Mouse (Mus musculus): ENCODE measurements around the gene Traf3ip2. TPM values are rescaled to one million over a fixed set of nuclear protein-coding genes. Genes with fewer than 3 reads are reported as not detected.

Traf3ip2 gene
- polyA plus RNA-seq (2015; fragmentation: Nextera tagmentation; extraction: Ambion mirVana): 8.6 TPM in 2 replicates

DNA sequence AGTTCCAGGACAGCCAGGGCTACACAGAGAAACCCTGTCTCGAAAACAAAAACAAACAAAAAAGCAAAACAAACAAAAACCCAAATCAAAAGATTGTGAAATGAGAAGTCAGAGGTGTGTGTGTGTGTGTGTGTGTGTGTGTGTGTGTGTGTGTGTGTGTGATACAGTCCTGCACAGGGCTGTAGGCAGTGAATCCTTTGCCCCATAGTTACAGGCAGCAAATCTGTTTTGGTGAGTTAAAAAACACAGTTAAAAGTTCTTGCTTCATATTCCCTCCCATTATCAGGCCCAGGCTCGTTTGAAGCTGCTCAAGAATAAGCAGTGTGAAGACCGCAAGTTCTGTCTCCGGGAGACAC lies at the start of gene Traf3ip2:
Gene Traf3ip2, plus strand, starts transcription at position 302 of the 356 bp plus-strand sequence.
- H3K9me3 ChIP-seq: no peaks in the 10 kb centered on the region
- peak within 1 kb of the TSS; percentile 58 for H3K27ac ChIP-seq
- H3K9ac ChIP-seq: peak within 1 kb of the TSS; percentile 24
- ATAC-seq (ENCODE audit: low FRiP score): no peak
- no peak within 1 kb of the TSS for H3K4me3 ChIP-seq
- H3K27me3 ChIP-seq: no peaks in the 10 kb centered on the region
- peaks cover 23% of the 10 kb centered on the region for H3K4me1 ChIP-seq (replicated peaks)
- 55% methylated on average over 4 of the region's 4 CpGs for WGBS
- H3K4me2 ChIP-seq: peak within 1 kb of the TSS; percentile 31
- H3K36me3 ChIP-seq: no peaks in the 10 kb centered on the region

DNA sequence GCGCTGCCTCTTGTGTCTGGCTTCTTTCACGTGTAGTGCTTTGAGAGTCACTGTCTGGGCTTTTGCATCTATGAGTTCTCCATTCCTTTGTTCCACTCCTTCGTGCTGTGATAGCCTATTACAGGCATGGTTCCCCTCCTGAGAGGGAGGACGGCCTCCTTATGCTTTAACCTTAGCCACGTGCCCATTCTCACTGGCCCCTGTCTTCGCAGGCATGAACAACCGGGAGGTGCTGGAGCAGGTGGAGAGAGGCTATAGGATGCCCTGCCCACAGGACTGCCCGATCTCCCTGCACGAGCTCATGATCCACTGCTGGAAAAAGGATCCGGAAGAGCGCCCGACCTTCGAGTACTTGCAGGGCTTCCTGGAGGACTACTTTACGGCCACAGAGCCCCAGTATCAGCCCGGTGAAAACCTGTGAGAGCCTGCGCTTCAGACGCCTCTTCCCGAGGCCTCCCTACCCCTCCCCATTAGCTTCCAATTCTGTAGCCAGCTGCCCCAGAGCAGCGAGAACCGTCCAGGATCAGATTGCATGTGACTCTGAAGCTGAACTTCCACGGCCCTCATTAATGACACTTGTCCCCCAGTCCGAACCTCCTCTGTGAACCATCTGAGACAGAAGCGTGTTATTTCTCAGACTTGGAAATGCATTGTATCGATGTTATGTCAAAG lies 49.0 kb upstream of the Traf3ip2 start:
- peaks cover 43% of the 10 kb centered on the region for H3K4me1 ChIP-seq (replicated peaks)
- H3K27me3 ChIP-seq: no peaks in the 10 kb centered on the region
- ATAC-seq (ENCODE audit: low FRiP score): 0 out of 2 replicates have a peak, but pooled peaks have one; percentile 25
- no peaks in the 10 kb centered on the region for H3K9me3 ChIP-seq
- H3K36me3 ChIP-seq: peaks cover 26% of the 10 kb centered on the region
- 43% methylated on average over 24 of the region's 24 CpGs for WGBS
- H3K9ac ChIP-seq: peak overlapping the region; percentile 53
- H3K4me2 ChIP-seq: no peak overlapping the region
- H3K4me3 ChIP-seq: no peak overlapping the region
- H3K27ac ChIP-seq: peak overlapping the region; percentile 80

DNA sequence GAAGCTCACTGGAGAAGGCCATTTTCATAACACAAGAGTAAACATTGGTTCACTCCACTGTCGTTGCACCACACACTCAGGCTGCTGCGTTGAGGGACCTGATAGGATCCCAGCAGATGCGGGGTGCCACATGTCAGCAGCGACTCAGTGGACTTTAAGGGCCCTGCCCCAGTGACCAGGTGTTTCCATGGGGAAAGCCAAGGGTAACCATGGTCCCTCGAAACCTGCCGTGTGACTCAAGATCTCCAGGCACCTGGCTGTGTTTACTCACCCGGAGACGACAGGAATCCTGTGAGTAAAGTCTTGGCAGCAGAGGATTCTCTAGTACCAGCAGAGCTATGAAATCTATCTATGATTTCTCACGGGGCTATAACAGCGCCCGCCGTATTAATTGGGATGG lies 45.8 kb upstream of the Traf3ip2 start:
- Histone ChIP-seq H3K27ac (peak overlapping the region; percentile 65; the same call in 1 of the 2 replicates), H3K4me2 (no peak overlapping the region), H3K4me3 (no peak overlapping the region), H3K36me3 (peaks cover 20% of the 10 kb centered on the region), H3K9ac (no peak overlapping the region), H3K9me3 (no peaks in the 10 kb centered on the region), H3K27me3 (no peaks in the 10 kb centered on the region), H3K4me1 (replicated peaks) (peaks cover 42% of the 10 kb centered on the region)
- WGBS: 81% methylated on average over 12 of the region's 12 CpGs
- no peak for ATAC-seq (ENCODE audit: low FRiP score)

DNA sequence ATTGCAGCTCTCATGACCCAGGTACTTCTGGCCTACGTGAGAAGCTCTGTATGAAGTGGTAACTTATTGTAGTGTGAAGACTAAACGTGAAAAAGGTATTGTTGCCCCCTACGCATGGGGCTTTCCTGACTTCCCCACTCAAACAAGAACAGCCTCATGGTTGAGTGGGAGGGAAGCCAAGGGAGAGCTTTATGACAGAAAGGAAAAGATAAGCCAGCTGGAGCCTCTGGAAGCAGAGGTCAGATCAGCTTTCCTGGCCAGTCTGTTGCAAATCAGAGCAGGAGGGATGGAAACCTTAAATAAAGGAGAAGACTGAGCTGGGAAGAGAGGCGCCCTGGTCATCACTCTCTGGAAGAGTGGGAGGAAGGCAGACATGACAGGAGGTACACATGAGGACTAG lies 43.7 kb upstream of the Traf3ip2 start:
- no peaks in the 10 kb centered on the region for H3K9me3 ChIP-seq
- no peak overlapping the region for H3K4me3 ChIP-seq
- H3K27me3 ChIP-seq: no peaks in the 10 kb centered on the region
- peaks cover 40% of the 10 kb centered on the region for H3K4me1 ChIP-seq (replicated peaks)
- H3K27ac ChIP-seq: peak overlapping the region; percentile 56; the same call in 1 of the 2 replicates
- 83% methylated on average over 4 of the region's 4 CpGs for WGBS
- no peak overlapping the region for H3K4me2 ChIP-seq
- H3K36me3 ChIP-seq: peaks cover 20% of the 10 kb centered on the region; the same call in 1 of the 2 replicates
- no peak for ATAC-seq (ENCODE audit: low FRiP score)
- H3K9ac ChIP-seq: no peak overlapping the region

DNA sequence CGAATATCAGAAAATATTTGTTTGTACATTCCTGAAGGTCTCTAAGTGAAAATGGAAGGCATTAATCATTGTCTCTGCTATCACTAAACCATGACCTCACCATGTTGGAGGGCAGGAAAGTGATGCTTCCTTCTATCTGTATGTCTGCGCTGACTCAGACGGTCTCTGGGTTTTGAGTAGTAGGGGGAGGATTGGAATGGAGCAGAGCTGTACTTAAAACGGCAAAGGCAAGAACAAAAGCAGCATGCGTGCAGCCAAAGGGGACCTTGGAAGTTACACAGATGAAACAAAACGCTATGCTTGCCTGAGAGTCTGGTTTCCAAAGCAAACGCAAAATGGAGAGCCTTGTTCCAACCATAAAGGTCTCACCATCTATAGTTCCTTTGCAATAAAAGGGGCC lies 41.7 kb upstream of the Traf3ip2 start:
- Histone ChIP-seq H3K36me3 (peaks cover 10% of the 10 kb centered on the region; the same call in 1 of the 2 replicates), H3K27ac (peak overlapping the region; percentile 90), H3K4me2 (no peak overlapping the region), H3K9ac (peak overlapping the region; percentile 51; the same call in 1 of the 2 replicates), H3K27me3 (no peaks in the 10 kb centered on the region), H3K4me1 (replicated peaks) (peaks cover 40% of the 10 kb centered on the region), H3K4me3 (no peak overlapping the region), H3K9me3 (no peaks in the 10 kb centered on the region)
- 0 out of 2 replicates have a peak, but pooled peaks have one; percentile 36 for ATAC-seq (ENCODE audit: low FRiP score)
- 37% methylated on average over 7 of the region's 7 CpGs for WGBS

DNA sequence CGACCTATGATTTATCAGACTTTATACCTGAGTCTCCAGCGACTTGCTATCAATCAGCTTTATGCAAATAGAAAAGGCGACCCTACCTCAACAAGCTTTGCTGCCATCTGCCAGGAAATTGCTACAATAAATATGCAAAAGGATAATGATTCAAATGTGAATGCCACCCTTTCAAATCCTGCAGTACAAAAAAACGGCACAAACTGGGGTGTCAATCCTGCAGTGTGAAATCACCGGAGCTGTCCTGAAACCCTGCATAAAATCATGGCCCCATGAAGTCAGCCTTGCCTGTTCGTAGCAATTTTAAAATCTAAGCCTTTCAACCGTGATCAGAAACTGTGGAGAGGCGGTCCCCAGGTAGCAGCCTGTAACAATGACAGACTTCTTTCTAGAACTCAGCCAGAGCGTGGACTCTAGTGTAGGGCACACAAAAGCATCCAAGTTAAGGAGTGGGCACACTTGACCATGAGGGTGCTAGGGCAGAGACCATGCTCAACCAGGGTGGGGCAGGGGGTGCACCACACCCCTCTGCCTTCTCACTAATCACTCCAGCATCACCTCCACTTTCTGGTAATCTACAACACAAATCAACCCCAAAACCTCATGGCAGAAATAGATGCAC lies 40.6 kb upstream of the Traf3ip2 start:
- 28% methylated on average over 9 of the region's 9 CpGs for WGBS

DNA sequence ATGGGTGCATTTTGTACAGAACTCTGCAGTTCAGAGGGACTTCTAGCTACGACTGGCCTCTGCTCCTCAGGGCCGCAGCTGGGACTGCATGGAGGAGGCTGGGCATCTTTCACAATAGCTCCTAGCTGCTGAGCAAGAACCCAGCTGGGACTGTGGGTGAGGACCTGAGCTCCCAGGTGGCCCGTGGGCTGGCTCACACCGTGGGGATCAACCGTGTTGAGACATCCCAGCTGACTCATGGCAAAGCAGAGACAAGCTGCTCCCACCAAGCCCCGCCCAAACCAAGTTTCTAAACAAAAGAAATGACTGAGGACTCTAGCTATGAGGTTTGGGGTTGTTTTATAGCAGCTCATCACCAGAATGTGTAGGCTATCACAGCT lies 40.1 kb upstream of the Traf3ip2 start:
- 0 out of 2 replicates have a peak, but pooled peaks have one; percentile 8 for ATAC-seq (ENCODE audit: low FRiP score)
- Histone ChIP-seq H3K4me3 (no peak overlapping the region), H3K4me1 (replicated peaks) (peaks cover 40% of the 10 kb centered on the region), H3K27me3 (no peaks in the 10 kb centered on the region), H3K36me3 (peaks cover 3% of the 10 kb centered on the region; the same call in 1 of the 2 replicates), H3K9ac (peak overlapping the region; percentile 51), H3K27ac (peak overlapping the region; percentile 90), H3K4me2 (no peak overlapping the region), H3K9me3 (no peaks in the 10 kb centered on the region)
- WGBS: 34% methylated on average over 6 of the region's 6 CpGs

More for the DNA sequence above, 40.6 kb upstream of the Traf3ip2 start:
- H3K36me3 ChIP-seq: peaks cover 3% of the 10 kb centered on the region; the same call in 1 of the 2 replicates
- H3K9ac ChIP-seq: peak overlapping the region; percentile 51
- peak overlapping the region; percentile 90 for H3K27ac ChIP-seq
- no peak overlapping the region for H3K4me2 ChIP-seq
- 0 out of 2 replicates have a peak, but pooled peaks have one; percentile 15 for ATAC-seq (ENCODE audit: low FRiP score)
- H3K4me1 ChIP-seq (replicated peaks): peaks cover 40% of the 10 kb centered on the region
- no peak overlapping the region for H3K4me3 ChIP-seq
- no peaks in the 10 kb centered on the region for H3K27me3 ChIP-seq
- H3K9me3 ChIP-seq: no peaks in the 10 kb centered on the region

DNA sequence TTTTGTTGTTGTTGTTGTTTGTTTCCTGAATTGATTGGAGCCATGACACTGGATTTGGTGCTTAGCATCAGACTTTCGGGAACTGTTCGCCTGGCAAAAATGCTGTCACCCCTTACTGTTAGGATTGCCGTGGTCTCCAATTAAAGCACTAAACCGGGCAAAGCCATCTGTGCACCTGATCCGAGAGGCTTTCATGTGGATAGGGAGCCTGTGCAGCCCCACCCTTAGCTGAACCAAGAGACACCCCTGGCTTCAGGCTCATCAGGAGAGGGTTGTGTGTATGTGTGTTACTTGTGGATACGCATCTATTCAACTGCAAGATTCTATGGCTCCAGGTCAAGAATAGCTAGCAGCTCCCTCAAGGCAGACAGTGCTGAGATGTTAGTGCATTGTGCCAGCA lies 36.3 kb upstream of the Traf3ip2 start:
- no peaks in the 10 kb centered on the region for H3K36me3 ChIP-seq
- no peak overlapping the region for H3K4me2 ChIP-seq
- H3K9me3 ChIP-seq: no peaks in the 10 kb centered on the region
- no peak overlapping the region for H3K9ac ChIP-seq
- peaks cover 33% of the 10 kb centered on the region for H3K4me1 ChIP-seq (replicated peaks)
- ATAC-seq (ENCODE audit: low FRiP score): no peak
- H3K27me3 ChIP-seq: no peaks in the 10 kb centered on the region
- no peak overlapping the region for H3K27ac ChIP-seq
- 86% methylated on average over 6 of the region's 6 CpGs for WGBS
- H3K4me3 ChIP-seq: no peak overlapping the region

DNA sequence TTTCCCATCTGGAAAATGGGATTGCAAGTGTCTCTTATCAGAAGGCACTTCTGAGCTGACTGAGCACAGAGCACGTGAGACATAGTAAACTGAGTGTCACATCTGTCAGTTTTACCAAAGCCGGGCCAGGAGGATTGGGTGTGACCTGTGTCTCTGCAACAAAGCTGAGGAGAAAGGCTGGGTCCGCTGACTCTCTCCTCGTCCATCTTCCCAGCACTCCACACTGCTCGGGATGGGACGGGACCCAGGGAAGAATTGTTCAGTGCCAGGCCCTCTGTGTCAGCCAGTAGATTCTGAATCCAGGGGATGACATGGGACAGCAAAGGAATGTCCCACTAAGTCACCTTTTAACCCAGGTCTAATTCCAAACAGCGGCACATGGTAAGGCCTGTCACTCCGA lies 32.3 kb upstream of the Traf3ip2 start:
- Histone ChIP-seq H3K9ac (no peak overlapping the region), H3K27ac (no peak overlapping the region), H3K4me1 (replicated peaks) (peaks cover 13% of the 10 kb centered on the region), H3K4me2 (no peak overlapping the region), H3K9me3 (no peaks in the 10 kb centered on the region), H3K27me3 (no peaks in the 10 kb centered on the region), H3K36me3 (no peaks in the 10 kb centered on the region), H3K4me3 (no peak overlapping the region)
- ATAC-seq (ENCODE audit: low FRiP score): no peak
- WGBS: 51% methylated on average over 8 of the region's 8 CpGs

DNA sequence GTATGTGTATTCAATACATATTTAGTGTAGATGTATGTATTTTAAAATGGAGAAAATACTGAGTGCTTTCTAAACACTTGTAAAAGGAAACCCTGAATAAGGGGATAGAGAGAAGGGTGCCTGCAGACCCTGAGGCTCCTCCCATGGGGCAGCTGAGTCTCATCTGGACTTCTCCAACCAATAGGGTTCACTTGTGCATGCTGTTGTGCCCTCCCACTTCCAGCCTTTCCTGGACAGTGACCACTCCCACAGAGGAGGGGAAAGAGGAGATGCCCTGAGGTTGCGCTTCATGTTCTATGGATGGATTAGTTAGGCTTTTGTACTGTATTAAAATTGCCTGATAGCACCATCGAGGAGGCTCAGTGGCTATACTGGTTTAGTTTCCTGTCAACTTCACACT lies 30.3 kb upstream of the Traf3ip2 start:
- Histone ChIP-seq H3K27ac (no peak overlapping the region), H3K4me3 (no peak overlapping the region), H3K9me3 (no peaks in the 10 kb centered on the region), H3K9ac (no peak overlapping the region), H3K4me2 (no peak overlapping the region), H3K27me3 (no peaks in the 10 kb centered on the region), H3K36me3 (no peaks in the 10 kb centered on the region), H3K4me1 (replicated peaks) (peaks cover 29% of the 10 kb centered on the region)
- WGBS: 85% methylated on average over 2 of the region's 2 CpGs
- ATAC-seq (ENCODE audit: low FRiP score): no peak

DNA sequence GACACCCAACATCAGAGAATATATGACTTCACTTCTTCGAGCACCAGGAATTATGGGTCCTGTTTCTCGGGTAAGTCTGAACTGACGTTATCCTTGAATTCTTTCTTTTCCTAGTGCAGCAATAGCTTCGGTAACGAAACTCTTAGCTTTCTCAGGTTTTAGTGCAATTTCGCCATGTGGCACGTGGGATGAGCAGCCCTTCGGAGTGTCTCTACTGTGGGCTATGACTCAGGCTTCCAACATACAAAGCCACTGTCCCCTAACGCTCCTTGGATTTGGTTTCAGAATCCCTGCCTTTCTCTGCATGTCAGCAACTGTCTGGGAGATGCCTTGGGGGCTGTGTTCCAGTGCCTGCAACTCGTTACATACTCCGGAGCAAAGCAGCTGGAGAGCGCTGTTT lies 29.0 kb upstream of the Traf3ip2 start:
- peaks cover 43% of the 10 kb centered on the region for H3K4me1 ChIP-seq (replicated peaks)
- WGBS: 83% methylated on average over 12 of the region's 12 CpGs
- H3K4me3 ChIP-seq: no peak overlapping the region
- ATAC-seq (ENCODE audit: low FRiP score): no peak
- no peaks in the 10 kb centered on the region for H3K9me3 ChIP-seq
- no peak overlapping the region for H3K9ac ChIP-seq
- H3K27me3 ChIP-seq: no peaks in the 10 kb centered on the region
- no peaks in the 10 kb centered on the region for H3K36me3 ChIP-seq
- H3K4me2 ChIP-seq: no peak overlapping the region
- no peak overlapping the region for H3K27ac ChIP-seq

DNA sequence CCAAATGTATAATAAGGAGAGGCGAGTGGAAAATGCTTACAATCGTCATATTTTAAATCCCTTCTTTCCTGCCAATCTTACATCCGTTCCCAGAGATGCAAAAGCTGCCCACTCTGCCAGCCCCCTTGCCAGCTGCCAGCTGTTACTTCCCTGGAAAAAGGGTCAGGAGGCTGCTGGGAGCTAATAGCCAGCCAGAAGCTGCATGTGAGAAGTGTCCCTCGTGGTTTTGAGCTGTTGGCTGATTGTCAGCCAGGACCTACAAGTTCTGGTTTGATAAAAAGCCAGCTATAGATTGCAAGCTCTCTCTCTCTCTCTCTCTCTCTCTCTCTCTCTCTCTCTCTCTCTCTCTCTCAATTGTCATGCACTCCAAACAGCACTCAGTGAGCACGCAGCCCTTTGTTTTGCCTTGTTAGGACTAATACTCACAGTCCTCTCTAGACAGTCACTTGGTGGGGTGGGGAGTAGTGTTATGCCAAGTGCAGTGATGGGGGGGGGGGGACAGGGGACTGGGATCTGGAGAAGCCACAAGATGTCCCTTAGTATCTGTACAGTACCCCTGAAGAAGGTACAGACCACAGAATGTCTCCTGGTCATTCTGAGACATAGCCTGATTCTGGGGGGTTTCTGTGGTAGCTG lies 25.3 kb upstream of the Traf3ip2 start:
- Histone ChIP-seq H3K27ac (peak overlapping the region; percentile 92), H3K9ac (peak overlapping the region; percentile 62; the same call in 1 of the 2 replicates), H3K4me3 (no peak overlapping the region), H3K4me1 (replicated peaks) (peaks cover 41% of the 10 kb centered on the region), H3K27me3 (no peaks in the 10 kb centered on the region), H3K9me3 (no peaks in the 10 kb centered on the region), H3K4me2 (no peak overlapping the region), H3K36me3 (no peaks in the 10 kb centered on the region)
- WGBS: 36% methylated on average over 5 of the region's 5 CpGs
- peak; percentile 62 for ATAC-seq (ENCODE audit: low FRiP score)
